In genomic region chr2:70340224-70340623, GRCm38 (mm10) we compare ENCODE assay signal across 26 mouse cellular contexts.
A peak's percentile ranks its signal among the peaks of the same experiment; 100 is the strongest.
DNase-seq lines count a peak whose midpoint lies in the region; ATAC-seq lines count a peak whose summit lies in the region.
"Had no signal": no experiment of that assay in that cellular context is flagged by ENCODE, and none has a peak within 500 bp of the region (broad histone marks: within the 10 kb centered on the region; RNA-seq: fewer than 3 reads in every experiment).

No protein-coding gene starts in this region.

- peak; percentile 31 for DNase-seq in heart, adult 11 months
- no peak for DNase-seq in heart, postnatal 14 days
- no peak for DNase-seq in heart, adult 8-10 months (ENCODE audit: low spot score)
- DNase-seq in R1 (ENCODE audit: low read depth, low spot score): peak; percentile 80
- DNase-seq in right cerebral cortex, postnatal 25 days: no peak
- no peak for DNase-seq in gastrocnemius, postnatal 10 days
- DNase-seq: adrenal gland, postnatal 10 days; adrenal gland, postnatal 36 days; cerebellum, adult 18-20 months; cerebellum, adult 9-10 months; cerebellum, postnatal 14 days; forebrain, postnatal 0 days; gastrocnemius, adult 2 months; gastrocnemius, postnatal 25 days; heart, adult 2 months; kidney, adult 11 months; kidney, adult 8-10 months had no signal

- no peak overlapping the region for H3K9ac ChIP-seq in heart, embryonic 13.5 days
- no peak overlapping the region for H3K9ac ChIP-seq in neural tube, embryonic 15.5 days (replicated peaks)
- H3K9ac ChIP-seq: embryonic facial prominence, embryonic 12.5 days; embryonic facial prominence, embryonic 15.5 days; forebrain, postnatal 0 days; hindbrain, embryonic 12.5 days; hindbrain, embryonic 15.5 days had no signal

- H3K4me2 ChIP-seq in heart, embryonic 13.5 days: no peak overlapping the region
- H3K4me2 ChIP-seq in neural tube, embryonic 15.5 days: no peak overlapping the region
- H3K4me2 ChIP-seq: embryonic facial prominence, embryonic 12.5 days; embryonic facial prominence, embryonic 15.5 days; hindbrain, embryonic 12.5 days; hindbrain, embryonic 15.5 days had no signal

- peak overlapping the region; percentile 31; the same call in 1 of the 2 replicates for H3K27ac ChIP-seq in heart, embryonic 13.5 days (replicated peaks)
- no peak overlapping the region for H3K27ac ChIP-seq in neural tube, embryonic 15.5 days (replicated peaks)
- H3K27ac ChIP-seq: embryonic facial prominence, embryonic 12.5 days; embryonic facial prominence, embryonic 15.5 days; gastrocnemius, adult 2 months; heart, adult 2 months; hindbrain, embryonic 12.5 days; hindbrain, embryonic 15.5 days had no signal

- intact Hi-C loops in heart, postnatal 14 days (cut with DNase I): no loop called here

- H3K9me3 ChIP-seq in heart, embryonic 13.5 days: no peaks in the 10 kb centered on the region
- no peaks in the 10 kb centered on the region for H3K9me3 ChIP-seq in neural tube, embryonic 15.5 days (replicated peaks)
- H3K9me3 ChIP-seq: embryonic facial prominence, embryonic 15.5 days; G1E; hindbrain, embryonic 12.5 days; hindbrain, embryonic 15.5 days had no signal

- ATAC-seq in heart, embryonic 13.5 days (ENCODE audit: extremely low read depth, insufficient number of reproducible peaks, low FRiP score, low TSS enrichment): no peak
- no peak for ATAC-seq in neural tube, embryonic 15.5 days (ENCODE audit: low FRiP score)
- ATAC-seq: forebrain, embryonic 14.5 days; forebrain, postnatal 0 days; Patski had no signal

- H3K4me3 ChIP-seq in heart, embryonic 13.5 days: no peak overlapping the region
- no peak overlapping the region for H3K4me3 ChIP-seq in neural tube, embryonic 15.5 days (replicated peaks)
- H3K4me3 ChIP-seq: embryonic facial prominence, embryonic 12.5 days; embryonic facial prominence, embryonic 15.5 days; gastrocnemius, adult 2 months; heart, adult 2 months; hindbrain, embryonic 12.5 days; hindbrain, embryonic 15.5 days had no signal

- peaks cover 59% of the 10 kb centered on the region for H3K4me1 ChIP-seq in heart, embryonic 13.5 days
- peaks cover 15% of the 10 kb centered on the region for H3K4me1 ChIP-seq in neural tube, embryonic 15.5 days

- peaks cover 4% of the 10 kb centered on the region; the same call in 1 of the 2 replicates for H3K27me3 ChIP-seq in heart, embryonic 13.5 days (replicated peaks)
- no peaks in the 10 kb centered on the region for H3K27me3 ChIP-seq in neural tube, embryonic 15.5 days (replicated peaks)
- H3K27me3 ChIP-seq: embryonic facial prominence, embryonic 12.5 days; embryonic facial prominence, embryonic 15.5 days; hindbrain, embryonic 12.5 days; hindbrain, embryonic 15.5 days; Patski had no signal

- WGBS in heart, embryonic 13.5 days: 84% methylated on average over 8 of the region's 8 CpGs
- 85% methylated on average over 8 of the region's 8 CpGs for WGBS in neural tube, embryonic 15.5 days

- H3K36me3 ChIP-seq in heart, embryonic 13.5 days: no peaks in the 10 kb centered on the region
- H3K36me3 ChIP-seq in neural tube, embryonic 15.5 days: no peaks in the 10 kb centered on the region
- H3K36me3 ChIP-seq: embryonic facial prominence, embryonic 12.5 days; embryonic facial prominence, embryonic 15.5 days; G1E; hindbrain, embryonic 12.5 days; hindbrain, embryonic 15.5 days had no signal

Comparison
In these comparisons a context has a peak if more than half of its experiments do, and no peak if none do; other contexts are left out.
1. DNase-seq: peak in heart, adult 11 months (single experiment) and R1 (single experiment); none in heart, postnatal 14 days (0 of 2), heart, adult 8-10 months (single experiment), right cerebral cortex, postnatal 25 days (single experiment) and gastrocnemius, postnatal 10 days (single experiment).